Mouse (Mus musculus): ENCODE data around the gene Tmem199. TPM values are rescaled to one million over a fixed set of nuclear protein-coding genes. Genes with fewer than 3 reads are reported as not detected.

Tmem199 gene
- total RNA-seq, 2 experiments from 2014 or later, result 43.0 to 44.0 TPM

- no peak for DNase-seq
Observed at GRCm38 (mm10) chr11:78524838-78525237, 12.9 kb upstream of the Tmem199 start.

- no peak for DNase-seq
Observed at GRCm38 (mm10) chr11:78523241-78523955, 11.4 kb upstream of the Tmem199 start.

- DNase-seq, result no peak
Observed at GRCm38 (mm10) chr11:78522481-78522997, 10.6 kb upstream of the Tmem199 start.

- no peak for DNase-seq
Observed at GRCm38 (mm10) chr11:78521880-78522279, 9.9 kb upstream of the Tmem199 start.

- DNase-seq, result no peak
Observed at GRCm38 (mm10) chr11:78518931-78519330, 7.0 kb upstream of the Tmem199 start.

- no peak for DNase-seq
Observed at GRCm38 (mm10) chr11:78515549-78516325, 3.8 kb upstream of the Tmem199 start.

- no peak for DNase-seq
Observed at GRCm38 (mm10) chr11:78513106-78513790, 1.3 kb upstream of the Tmem199 start.

GRCm38 (mm10) chr11:78509148-78509547 is 2.8 kb downstream of the Tmem199 start:
- DNase-seq, result no peak

- DNase-seq, result no peak
Observed at GRCm38 (mm10) chr11:78505430-78505829, 6.5 kb downstream of the Tmem199 start.

GRCm38 (mm10) chr11:78502909-78503650 is 8.9 kb downstream of the Tmem199 start, which contains the start of gene Sebox:
Gene Sebox (plus strand): TSS chr11:78503447.
- DNase-seq, result peak; percentile 47 to 69

GRCm38 (mm10) chr11:78501529-78501928 is 10.4 kb downstream of the Tmem199 start:
- no peak for DNase-seq

- DNase-seq, result no peak
Observed at GRCm38 (mm10) chr11:78500623-78501202, 11.3 kb downstream of the Tmem199 start.

- DNase-seq, result no peak
Observed at GRCm38 (mm10) chr11:78499543-78499942, 12.4 kb downstream of the Tmem199 start.

GRCm38 (mm10) chr11:78499004-78499403 is 13.0 kb downstream of the Tmem199 start, which contains the start of gene Vtn:
Gene Vtn (plus strand): TSS chr11:78499091.
- no peak for DNase-seq

GRCm38 (mm10) chr11:78497544-78498522 is 14.1 kb downstream of the Tmem199 start, which contains the start of gene Sarm1:
Gene Sarm1 (minus strand): TSS chr11:78497754.
- peak; percentile 94 to 95 for DNase-seq

- DNase-seq, result peak; percentile 37 to 60
Observed at GRCm38 (mm10) chr11:78497071-78497541, 14.9 kb downstream of the Tmem199 start.

- no peak for DNase-seq
Observed at GRCm38 (mm10) chr11:78495904-78496303, 16.1 kb downstream of the Tmem199 start.

GRCm38 (mm10) chr11:78490781-78491241 is 21.2 kb downstream of the Tmem199 start:
- peak; percentile 49 to 58 for DNase-seq

GRCm38 (mm10) chr11:78488168-78488567 is 23.8 kb downstream of the Tmem199 start:
- peak; percentile 75 to 77 for DNase-seq

- no peak for DNase-seq
Observed at GRCm38 (mm10) chr11:78483639-78484038, 28.3 kb downstream of the Tmem199 start.
